Mouse (Mus musculus): ENCODE measurements around the gene Ear14. TPM values are rescaled to one million over a fixed set of nuclear protein-coding genes. Genes with fewer than 3 reads are reported as not detected.
"Not testable (repeated sequence)": the region's sequence is repeated elsewhere in the genome, so short reads cannot be mapped to it uniquely, and the experiment has no call there.

Ear14 gene
- not detected in 2 replicates for total RNA-seq (2014; rRNA removed)
- polyA plus RNA-seq (2015; fragmentation: Nextera tagmentation; extraction: Ambion mirVana), result not detected in 2 replicates

DNA sequence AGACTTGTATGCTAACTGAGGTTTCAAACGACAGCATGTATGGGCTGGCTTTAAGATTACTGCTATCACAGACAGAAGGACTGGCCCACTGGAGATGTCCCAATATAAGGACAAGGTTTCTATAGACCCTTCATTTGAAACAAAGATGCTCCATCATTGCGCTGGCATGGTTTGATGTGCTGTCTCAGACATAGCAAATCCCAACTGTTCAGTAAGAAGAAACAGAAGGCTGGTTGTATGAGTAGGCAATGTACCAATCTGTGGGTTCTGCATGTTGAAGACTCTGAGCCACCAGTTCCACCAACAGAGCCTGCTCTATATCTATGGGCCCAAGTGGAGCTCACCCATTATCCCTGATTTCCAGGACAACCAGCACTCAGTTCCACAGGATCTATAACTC, at the start of gene Ear14:
Gene Ear14, plus strand, starts transcription at position 277 of the 400 bp plus-strand sequence.
- H3K27ac ChIP-seq (ENCODE audit: low read depth, low read length), result no peak within 1 kb of the TSS
- H3K4me1 ChIP-seq (ENCODE audit: insufficient read depth, low read length), result no peaks in the 10 kb centered on the region
- WGBS, result 87% methylated on average over 2 of the region's 2 CpGs
- no peaks in the 10 kb centered on the region for H3K36me3 ChIP-seq (ENCODE audit: insufficient read depth, low read length)
- ATAC-seq (ENCODE audit: low FRiP score) (no peak), DNase-seq (ENCODE audit: low spot score) (no peak)
- H3K4me2 ChIP-seq (ENCODE audit: low read depth, low read length, poor library complexity, severe bottlenecking), result no peak within 1 kb of the TSS
- H3K27me3 ChIP-seq (ENCODE audit: insufficient read depth, low read length), result no peaks in the 10 kb centered on the region
- no peaks in the 10 kb centered on the region for H3K9me3 ChIP-seq (ENCODE audit: low read length)
- no peak within 1 kb of the TSS for H3K4me3 ChIP-seq (ENCODE audit: low read depth, low read length)
- no peak within 1 kb of the TSS for H3K9ac ChIP-seq (replicated peaks; ENCODE audit: low read length, poor library complexity, severe bottlenecking)
- no peak for TF ChIP-seq CTCF (IDR thresholded peaks at IDR 0.05)

DNA sequence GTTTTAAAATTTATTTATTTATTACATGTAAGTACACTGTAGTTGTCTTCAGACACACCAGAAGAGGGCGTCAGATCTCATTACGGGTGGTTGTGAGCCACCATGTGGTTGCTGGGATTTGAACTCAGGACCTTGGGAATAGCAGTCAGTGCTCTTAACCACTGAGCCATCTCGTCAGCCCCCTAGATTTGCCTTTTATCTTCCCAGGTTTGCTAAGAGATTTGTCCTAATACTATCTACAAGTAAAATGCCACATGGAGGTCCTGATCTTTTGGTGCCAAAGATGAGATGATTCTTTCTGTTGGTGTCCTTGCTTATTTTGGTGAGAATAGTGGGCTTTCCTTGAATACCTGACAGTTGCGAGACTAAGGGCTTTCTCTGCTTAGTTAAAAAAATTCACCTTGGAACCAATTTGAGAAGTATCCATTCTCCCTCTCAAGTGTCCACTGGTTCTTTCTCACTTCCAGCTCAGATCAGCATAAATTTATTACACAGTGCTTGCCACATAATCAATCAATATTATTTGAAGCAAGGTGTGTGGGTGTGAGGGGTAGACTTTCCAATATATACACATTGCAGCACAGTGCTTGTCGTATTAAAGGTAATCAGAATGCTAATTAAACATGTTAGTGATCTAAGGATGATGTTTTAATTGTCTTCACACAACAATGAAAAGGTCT, 47.0 kb upstream of the Ear14 start:
- no peaks in the 10 kb centered on the region for H3K27me3 ChIP-seq (ENCODE audit: insufficient read depth, low read length)
- no peak overlapping the region for H3K4me3 ChIP-seq (ENCODE audit: low read depth, low read length)
- H3K27ac ChIP-seq (ENCODE audit: low read depth, low read length), result no peak overlapping the region
- no peak overlapping the region for H3K9ac ChIP-seq (replicated peaks; ENCODE audit: low read length, poor library complexity, severe bottlenecking)
- no peak for TF ChIP-seq CTCF (IDR thresholded peaks at IDR 0.05)
- no peaks in the 10 kb centered on the region for H3K9me3 ChIP-seq (ENCODE audit: low read length)
- H3K4me1 ChIP-seq (ENCODE audit: insufficient read depth, low read length), result no peaks in the 10 kb centered on the region
- ATAC-seq (ENCODE audit: low FRiP score) (no peak), DNase-seq (ENCODE audit: low spot score) (no peak)
- H3K36me3 ChIP-seq (ENCODE audit: insufficient read depth, low read length), result no peaks in the 10 kb centered on the region
- WGBS, result 89% methylated on average over 5 of the region's 5 CpGs
- H3K4me2 ChIP-seq (ENCODE audit: low read depth, low read length, poor library complexity, severe bottlenecking), result no peak overlapping the region

DNA sequence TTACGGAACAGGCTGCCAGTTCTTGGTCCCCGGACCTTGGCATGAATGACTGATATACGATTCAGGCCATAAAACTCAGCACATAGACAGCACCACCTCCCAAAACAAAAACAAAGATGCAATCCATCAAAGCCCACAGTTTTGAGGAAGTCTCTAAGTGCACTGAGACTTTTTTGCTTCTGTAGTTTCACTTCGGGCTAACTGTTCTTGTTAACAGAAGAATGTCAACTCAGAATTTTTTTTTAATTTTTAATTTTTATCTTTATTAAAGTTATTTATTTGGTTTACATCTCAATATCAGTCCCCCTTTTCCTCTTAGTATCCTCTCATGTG, 46.5 kb upstream of the Ear14 start:
- no peaks in the 10 kb centered on the region for H3K27me3 ChIP-seq (ENCODE audit: insufficient read depth, low read length)
- no peak overlapping the region for H3K4me2 ChIP-seq (ENCODE audit: low read depth, low read length, poor library complexity, severe bottlenecking)
- no peak overlapping the region for H3K27ac ChIP-seq (ENCODE audit: low read depth, low read length)
- ATAC-seq (ENCODE audit: low FRiP score) (no peak), DNase-seq (ENCODE audit: low spot score) (no peak)
- H3K9ac ChIP-seq (replicated peaks; ENCODE audit: low read length, poor library complexity, severe bottlenecking), result no peak overlapping the region
- no peaks in the 10 kb centered on the region for H3K4me1 ChIP-seq (ENCODE audit: insufficient read depth, low read length)
- no peak for TF ChIP-seq CTCF (IDR thresholded peaks at IDR 0.05)
- WGBS, result 88% methylated on average over 4 of the region's 4 CpGs
- H3K9me3 ChIP-seq (ENCODE audit: low read length), result no peaks in the 10 kb centered on the region
- no peaks in the 10 kb centered on the region for H3K36me3 ChIP-seq (ENCODE audit: insufficient read depth, low read length)
- H3K4me3 ChIP-seq (ENCODE audit: low read depth, low read length), result no peak overlapping the region

GRCm38 (mm10) chr14:51157072-51157471, 46.1 kb upstream of the Ear14 start:
- Histone ChIP-seq H3K4me1 (ENCODE audit: insufficient read depth, low read length) (no peaks in the 10 kb centered on the region), H3K27me3 (ENCODE audit: insufficient read depth, low read length) (no peaks in the 10 kb centered on the region), H3K4me2 (ENCODE audit: low read depth, low read length, poor library complexity, severe bottlenecking) (no peak overlapping the region), H3K27ac (ENCODE audit: low read depth, low read length) (no peak overlapping the region), H3K4me3 (ENCODE audit: low read depth, low read length) (no peak overlapping the region), H3K9me3 (ENCODE audit: low read length) (no peaks in the 10 kb centered on the region), H3K36me3 (ENCODE audit: insufficient read depth, low read length) (no peaks in the 10 kb centered on the region), H3K9ac (replicated peaks; ENCODE audit: low read length, poor library complexity, severe bottlenecking) (no peak overlapping the region)
- TF ChIP-seq CTCF (IDR thresholded peaks at IDR 0.05), result no peak
- WGBS, result 81% methylated on average over 1 of the region's 1 CpGs
- ATAC-seq (ENCODE audit: low FRiP score) (no peak), DNase-seq (ENCODE audit: low spot score) (no peak)

- 89% methylated on average over 3 of the region's 3 CpGs for WGBS
These were observed 41.2 kb upstream of the Ear14 start, which contains the start of gene Rnase2b for GRCm38 (mm10) chr14:51161976-51162375. Gene Rnase2b, plus strand, starts transcription at chr14:51162260.

GRCm38 (mm10) chr14:51163323-51163722, 39.9 kb upstream of the Ear14 start:
- H3K36me3 ChIP-seq (ENCODE audit: insufficient read depth, low read length); DNase-seq (ENCODE audit: low spot score); H3K27ac ChIP-seq (ENCODE audit: low read depth, low read length); H3K27me3 ChIP-seq (ENCODE audit: insufficient read depth, low read length); ATAC-seq (ENCODE audit: low FRiP score); H3K9me3 ChIP-seq (ENCODE audit: low read length); H3K4me2 ChIP-seq (ENCODE audit: low read depth, low read length, poor library complexity, severe bottlenecking); H3K4me1 ChIP-seq (ENCODE audit: insufficient read depth, low read length); H3K4me3 ChIP-seq (ENCODE audit: low read depth, low read length); H3K9ac ChIP-seq (replicated peaks; ENCODE audit: low read length, poor library complexity, severe bottlenecking): not testable (repeated sequence)
- WGBS, result 90% methylated on average over 6 of the region's 6 CpGs

More at GRCm38 (mm10) chr14:51161976-51162375, 41.2 kb upstream of the Ear14 start, which contains the start of gene Rnase2b:
- not testable (repeated sequence) for H3K4me1 ChIP-seq (ENCODE audit: insufficient read depth, low read length); H3K9ac ChIP-seq (replicated peaks; ENCODE audit: low read length, poor library complexity, severe bottlenecking); H3K27me3 ChIP-seq (ENCODE audit: insufficient read depth, low read length); H3K36me3 ChIP-seq (ENCODE audit: insufficient read depth, low read length); H3K27ac ChIP-seq (ENCODE audit: low read depth, low read length); DNase-seq (ENCODE audit: low spot score); ATAC-seq (ENCODE audit: low FRiP score); H3K4me3 ChIP-seq (ENCODE audit: low read depth, low read length); H3K4me2 ChIP-seq (ENCODE audit: low read depth, low read length, poor library complexity, severe bottlenecking); H3K9me3 ChIP-seq (ENCODE audit: low read length)
